Mouse (Mus musculus): ENCODE measurements at regions not wholly inside any gene's neighbourhood (a gene's known extent, or its start where the extent isn't known, plus 50 kb on each side); places are given as distances from the start of the nearest gene placed in this dataset.

DNA sequence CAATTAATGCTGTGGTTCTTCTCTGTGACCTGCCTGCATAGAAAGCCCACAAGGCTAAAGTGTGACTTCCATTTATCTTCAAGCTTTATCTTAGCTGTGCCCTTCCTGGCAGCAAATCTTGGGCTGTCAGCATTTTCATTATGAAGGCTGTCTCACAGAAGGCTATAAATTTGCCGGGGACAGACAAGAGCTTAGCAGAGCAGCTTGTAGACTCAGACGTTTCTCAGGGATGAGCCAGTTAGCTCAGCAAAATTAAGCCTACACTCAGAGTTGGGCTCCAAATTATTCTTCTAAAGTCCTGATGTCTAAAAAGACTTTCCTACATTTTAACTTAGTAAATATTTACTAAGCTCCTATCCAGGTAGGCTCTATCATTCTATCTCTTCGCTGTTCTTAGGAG is 112.9 kb upstream of the Ngly1 start:
- Histone ChIP-seq H3K9me3 (ENCODE audit: control insufficient read depth, low read length) (no peaks in the 10 kb centered on the region), H3K36me3 (replicated peaks; ENCODE audit: control insufficient read depth, insufficient read depth, low read depth) (no peaks in the 10 kb centered on the region), H3K27me3 (ENCODE audit: control insufficient read depth, insufficient read depth, low read length) (no peaks in the 10 kb centered on the region), H3K27ac (no peak overlapping the region), H3K4me2 (ENCODE audit: low read depth) (no peak overlapping the region), H3K4me1 (replicated peaks; ENCODE audit: control insufficient read depth in 2 of 2, insufficient read depth in 2 of 2, low read length in 1 of 2) (no peaks in the 10 kb centered on the region), H3K4me3 (ENCODE audit: insufficient read depth in 1 of 2, low read depth in 2 of 2, low read length in 2 of 2) (no peak overlapping the region), H3K9ac (replicated peaks) (no peak overlapping the region)
- TF ChIP-seq EP300 (IDR thresholded peaks at IDR 0.05; ENCODE audit: low read depth) (no peak), CTCF (IDR thresholded peaks at IDR 0.05; ENCODE audit: low read depth) (no peak)
- ATAC-seq (ENCODE audit: insufficient read depth) (no peak), DNase-seq (ENCODE audit: low read depth in 3 of 3, low spot score in 3 of 3) (no peak)
- 49% methylated on average over 3 of the region's 3 CpGs for WGBS (ENCODE audit: insufficient replicate concordance)

DNA sequence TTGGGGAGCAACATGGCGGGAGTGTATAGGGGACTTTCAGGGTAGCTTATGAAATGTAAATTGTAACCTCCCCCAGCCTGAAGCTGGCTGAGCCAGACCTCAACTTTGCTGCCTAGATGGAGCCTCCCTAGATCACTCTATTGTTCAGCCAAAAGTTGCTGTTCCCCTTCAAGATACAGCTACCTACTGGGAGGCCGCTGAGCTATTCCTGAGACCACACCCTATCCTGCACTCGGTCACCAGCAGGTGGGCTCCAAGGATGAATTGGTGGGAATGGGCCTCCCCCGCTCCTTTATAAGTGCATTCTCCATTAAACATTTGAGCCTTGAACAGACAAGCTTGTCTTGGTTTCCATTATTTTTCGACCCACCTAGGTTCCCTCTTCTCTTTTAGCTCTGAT is 104.8 kb upstream of the Ngly1 start:
- Histone ChIP-seq H3K4me1 (replicated peaks; ENCODE audit: control insufficient read depth in 2 of 2, insufficient read depth in 2 of 2, low read length in 1 of 2) (no peaks in the 10 kb centered on the region), H3K27ac (no peak overlapping the region), H3K9ac (replicated peaks) (no peak overlapping the region), H3K36me3 (replicated peaks; ENCODE audit: control insufficient read depth, insufficient read depth, low read depth) (no peaks in the 10 kb centered on the region), H3K4me2 (ENCODE audit: low read depth) (no peak overlapping the region), H3K27me3 (ENCODE audit: control insufficient read depth, insufficient read depth, low read length) (no peaks in the 10 kb centered on the region), H3K9me3 (ENCODE audit: control insufficient read depth, low read length) (no peaks in the 10 kb centered on the region), H3K4me3 (ENCODE audit: insufficient read depth in 1 of 2, low read depth in 2 of 2, low read length in 2 of 2) (no peak overlapping the region)
- TF ChIP-seq EP300 (IDR thresholded peaks at IDR 0.05; ENCODE audit: low read depth) (no peak), CTCF (IDR thresholded peaks at IDR 0.05; ENCODE audit: low read depth) (no peak)
- DNase-seq (ENCODE audit: low read depth in 3 of 3, low spot score in 3 of 3) (no peak), ATAC-seq (ENCODE audit: insufficient read depth) (no peak)
- WGBS (ENCODE audit: insufficient replicate concordance) = 66% methylated on average over 5 of the region's 5 CpGs

DNA sequence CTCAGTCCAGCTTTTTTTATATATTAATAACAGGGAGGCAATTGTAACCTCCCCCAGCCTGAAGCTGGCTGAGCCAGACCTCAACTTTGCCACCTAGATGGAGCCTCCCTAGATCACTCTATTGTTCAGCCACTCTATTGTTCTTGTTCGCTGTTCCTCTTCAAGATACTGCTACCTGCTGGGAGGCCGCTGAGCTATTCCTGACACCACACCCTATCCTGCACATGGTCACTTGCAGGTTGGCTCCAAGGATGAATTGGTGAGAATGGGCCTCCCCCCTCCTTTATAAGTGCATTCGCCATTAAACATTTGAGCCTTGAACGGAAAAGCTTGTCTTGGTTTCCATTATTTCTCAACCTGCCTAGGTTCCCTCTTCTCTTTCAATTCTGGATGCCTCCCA is 102.3 kb upstream of the Ngly1 start:
- H3K27ac ChIP-seq = no peak overlapping the region
- no peak for TF ChIP-seq CTCF (IDR thresholded peaks at IDR 0.05; ENCODE audit: low read depth)
- no peak for TF ChIP-seq EP300 (IDR thresholded peaks at IDR 0.05; ENCODE audit: low read depth)
- no peaks in the 10 kb centered on the region for H3K4me1 ChIP-seq (replicated peaks; ENCODE audit: control insufficient read depth in 2 of 2, insufficient read depth in 2 of 2, low read length in 1 of 2)
- H3K36me3 ChIP-seq (replicated peaks; ENCODE audit: control insufficient read depth, insufficient read depth, low read depth) = no peaks in the 10 kb centered on the region
- no peaks in the 10 kb centered on the region for H3K9me3 ChIP-seq (ENCODE audit: control insufficient read depth, low read length)
- H3K4me3 ChIP-seq (ENCODE audit: insufficient read depth in 1 of 2, low read depth in 2 of 2, low read length in 2 of 2) = no peak overlapping the region
- no peak overlapping the region for H3K4me2 ChIP-seq (ENCODE audit: low read depth)
- no peak for ATAC-seq (ENCODE audit: insufficient read depth)
- no peak for DNase-seq (ENCODE audit: low read depth in 3 of 3, low spot score in 3 of 3)
- 54% methylated on average over 4 of the region's 4 CpGs for WGBS (ENCODE audit: insufficient replicate concordance)
- no peaks in the 10 kb centered on the region for H3K27me3 ChIP-seq (ENCODE audit: control insufficient read depth, insufficient read depth, low read length)
- no peak overlapping the region for H3K9ac ChIP-seq (replicated peaks)

DNA sequence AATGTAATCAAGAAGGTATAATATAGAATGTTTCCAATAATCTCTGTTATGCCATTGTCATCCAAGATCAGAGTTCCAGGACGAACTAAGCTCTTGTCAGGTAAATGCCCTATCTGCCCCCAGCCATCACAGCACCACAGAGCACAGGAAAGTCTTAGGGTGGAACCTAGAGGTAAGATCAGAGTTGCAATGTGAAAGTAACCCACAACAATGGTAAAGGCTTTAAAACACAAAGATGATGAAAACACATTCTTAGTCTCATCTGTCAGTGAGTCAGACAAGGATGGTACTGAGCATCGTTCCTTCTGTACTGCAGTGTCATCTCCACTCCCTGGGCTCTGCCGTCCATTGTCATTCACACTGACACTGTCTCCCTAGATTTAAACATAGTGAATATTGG is 97.3 kb upstream of the Ngly1 start:
- no peak for TF ChIP-seq CTCF (IDR thresholded peaks at IDR 0.05; ENCODE audit: low read depth)
- TF ChIP-seq EP300 (IDR thresholded peaks at IDR 0.05; ENCODE audit: low read depth) = no peak
- H3K4me2 ChIP-seq (ENCODE audit: low read depth) = no peak overlapping the region
- H3K9me3 ChIP-seq (ENCODE audit: control insufficient read depth, low read length) = no peaks in the 10 kb centered on the region
- no peak overlapping the region for H3K27ac ChIP-seq
- DNase-seq (ENCODE audit: low read depth in 3 of 3, low spot score in 3 of 3) (no peak), ATAC-seq (ENCODE audit: insufficient read depth) (no peak)
- H3K4me1 ChIP-seq (replicated peaks; ENCODE audit: control insufficient read depth in 2 of 2, insufficient read depth in 2 of 2, low read length in 1 of 2) = no peaks in the 10 kb centered on the region
- H3K9ac ChIP-seq (replicated peaks) = no peak overlapping the region
- no peak overlapping the region for H3K4me3 ChIP-seq (ENCODE audit: insufficient read depth in 1 of 2, low read depth in 2 of 2, low read length in 2 of 2)
- no peaks in the 10 kb centered on the region for H3K27me3 ChIP-seq (ENCODE audit: control insufficient read depth, insufficient read depth, low read length)
- H3K36me3 ChIP-seq (replicated peaks; ENCODE audit: control insufficient read depth, insufficient read depth, low read depth) = no peaks in the 10 kb centered on the region
- 60% methylated on average over 3 of the region's 3 CpGs for WGBS (ENCODE audit: insufficient replicate concordance)

DNA sequence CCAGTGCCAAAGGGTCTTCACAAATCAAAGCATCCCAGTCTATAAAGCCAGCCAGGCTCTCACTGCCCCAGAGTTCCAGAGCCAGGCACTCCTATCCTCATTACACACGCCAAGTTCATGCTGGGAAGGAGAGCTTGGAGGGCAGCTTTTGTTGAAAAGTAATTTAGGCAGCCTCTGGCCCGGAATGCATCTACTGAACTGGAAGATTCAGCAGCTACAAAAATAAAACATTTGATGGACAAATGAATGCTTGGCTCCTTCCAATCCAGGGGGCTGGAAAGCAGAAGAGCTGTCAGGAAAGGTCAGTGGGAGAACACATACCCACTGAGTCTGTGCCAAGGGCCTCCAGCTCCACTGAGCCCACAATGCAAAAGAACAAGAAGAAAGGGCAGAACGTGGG is 96.4 kb upstream of the Ngly1 start:
- no peaks in the 10 kb centered on the region for H3K27me3 ChIP-seq (ENCODE audit: control insufficient read depth, insufficient read depth, low read length)
- no peak for TF ChIP-seq CTCF (IDR thresholded peaks at IDR 0.05; ENCODE audit: low read depth)
- TF ChIP-seq EP300 (IDR thresholded peaks at IDR 0.05; ENCODE audit: low read depth) = no peak
- DNase-seq (ENCODE audit: low read depth in 3 of 3, low spot score in 3 of 3) = no peak
- H3K36me3 ChIP-seq (replicated peaks; ENCODE audit: control insufficient read depth, insufficient read depth, low read depth) = no peaks in the 10 kb centered on the region
- H3K9me3 ChIP-seq (ENCODE audit: control insufficient read depth, low read length) = no peaks in the 10 kb centered on the region
- 36% methylated on average over 3 of the region's 3 CpGs for WGBS (ENCODE audit: insufficient replicate concordance)
- no peaks in the 10 kb centered on the region for H3K4me1 ChIP-seq (replicated peaks; ENCODE audit: control insufficient read depth in 2 of 2, insufficient read depth in 2 of 2, low read length in 1 of 2)
- no peak overlapping the region for H3K4me3 ChIP-seq (ENCODE audit: insufficient read depth in 1 of 2, low read depth in 2 of 2, low read length in 2 of 2)
- no peak overlapping the region for H3K4me2 ChIP-seq (ENCODE audit: low read depth)
- no peak for ATAC-seq (ENCODE audit: insufficient read depth)
- no peak overlapping the region for H3K9ac ChIP-seq (replicated peaks)
- H3K27ac ChIP-seq = no peak overlapping the region

DNA sequence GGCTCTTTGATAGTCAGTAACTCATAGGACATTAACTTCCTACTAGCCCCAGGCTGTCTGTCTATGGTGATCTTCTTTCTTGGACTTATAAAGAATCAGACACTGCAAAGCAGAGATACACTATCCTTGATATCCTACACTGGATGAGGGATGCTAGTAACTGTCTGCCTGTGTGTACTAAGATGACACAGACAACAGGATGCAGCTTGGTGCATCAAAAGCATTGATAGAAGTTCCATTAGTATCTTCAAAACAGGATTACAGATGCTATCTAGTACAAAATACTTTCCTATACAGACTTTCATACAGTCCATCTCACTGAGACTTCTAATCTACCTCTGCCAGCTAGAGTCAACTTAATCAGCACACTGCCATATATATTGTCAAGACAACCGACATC is 94.0 kb upstream of the Ngly1 start:
- Histone ChIP-seq H3K27me3 (ENCODE audit: control insufficient read depth, insufficient read depth, low read length) (no peaks in the 10 kb centered on the region), H3K27ac (no peak overlapping the region), H3K4me3 (ENCODE audit: insufficient read depth in 1 of 2, low read depth in 2 of 2, low read length in 2 of 2) (no peak overlapping the region), H3K4me1 (replicated peaks; ENCODE audit: control insufficient read depth in 2 of 2, insufficient read depth in 2 of 2, low read length in 1 of 2) (no peaks in the 10 kb centered on the region), H3K9me3 (ENCODE audit: control insufficient read depth, low read length) (no peaks in the 10 kb centered on the region), H3K9ac (replicated peaks) (no peak overlapping the region), H3K36me3 (replicated peaks; ENCODE audit: control insufficient read depth, insufficient read depth, low read depth) (no peaks in the 10 kb centered on the region), H3K4me2 (ENCODE audit: low read depth) (no peak overlapping the region)
- DNase-seq (ENCODE audit: low read depth in 3 of 3, low spot score in 3 of 3) = no peak
- TF ChIP-seq EP300 (IDR thresholded peaks at IDR 0.05; ENCODE audit: low read depth) (no peak), CTCF (IDR thresholded peaks at IDR 0.05; ENCODE audit: low read depth) (no peak)
- ATAC-seq (ENCODE audit: insufficient read depth) = no peak
- whole genome bisulfite sequencing (ENCODE audit: insufficient replicate concordance) = 47% methylated on average over 1 of the region's 1 CpGs

All from liver, embryonic 14.5 days (tissue).